Mouse (Mus musculus): ENCODE measurements around the gene Dad1. TPM values are rescaled to one million over a fixed set of nuclear protein-coding genes. Genes with fewer than 3 reads are reported as not detected.

The Dad1 gene
- polyA plus RNA-seq (2012; rRNA removed; ENCODE audit: low replicate concordance) = 983 and 1,121 TPM in 2 replicates

GRCm38 (mm10) chr14:54253741-54254291 lies at the start of gene Dad1, which contains the start of gene Abhd4:
Gene Dad1, minus strand, starts transcription at chr14:54254104.
Gene Abhd4, plus strand, starts transcription at chr14:54254188.

DNA sequence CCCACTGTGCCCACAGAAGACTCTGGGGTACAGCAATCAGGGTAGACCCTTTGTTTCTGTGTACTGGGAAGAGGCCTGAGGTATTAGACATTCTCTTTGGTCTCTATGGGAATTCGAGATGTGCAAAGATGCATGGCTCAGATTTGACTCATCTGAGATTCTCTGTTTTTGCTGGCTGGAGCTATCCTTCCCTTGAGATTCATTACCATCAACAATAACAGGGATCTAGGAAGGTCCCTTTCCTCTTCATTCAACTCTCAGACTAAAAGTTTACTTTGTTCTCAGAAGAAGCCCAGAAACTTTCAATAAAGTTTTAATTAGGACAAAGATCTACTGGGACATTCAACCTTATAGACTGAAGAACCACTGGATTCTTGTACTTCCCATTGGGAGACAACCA lies 30.9 kb upstream of the Dad1 start, which contains the start of gene Olfr49:
Olfr49 (minus strand) TSS at position 101 of the 400 bp plus-strand sequence.

Other genes starting within 250 kb of the Dad1 start
- 51.1 and 58.3 TPM in 2 replicates for gene Abhd4, start 84 bp upstream of the Dad1 start, polyA plus RNA-seq (2012; rRNA removed; ENCODE audit: low replicate concordance)
- not detected in 2 replicates for gene Olfr49, start 30.8 kb upstream of the Dad1 start, polyA plus RNA-seq (2012; rRNA removed; ENCODE audit: low replicate concordance)
- gene Oxa1l, start 106.7 kb upstream of the Dad1 start, polyA plus RNA-seq (2012; rRNA removed; ENCODE audit: low replicate concordance) = 160 and 217 TPM in 2 replicates
- 98.2 and 314 TPM in 2 replicates for gene Slc7a7, start 163.7 kb upstream of the Dad1 start, polyA plus RNA-seq (2012; rRNA removed; ENCODE audit: low replicate concordance)
- gene Mrpl52, start 172.8 kb upstream of the Dad1 start, polyA plus RNA-seq (2012; rRNA removed; ENCODE audit: low replicate concordance) = 432 and 2,473 TPM in 2 replicates
- 91.4 and 100.0 TPM in 2 replicates for gene Mmp14, start 177.5 kb upstream of the Dad1 start, polyA plus RNA-seq (2012; rRNA removed; ENCODE audit: low replicate concordance)
- 234 and 458 TPM in 2 replicates for gene Lrp10, start 210.0 kb upstream of the Dad1 start, polyA plus RNA-seq (2012; rRNA removed; ENCODE audit: low replicate concordance)
- gene Rem2, start 222.0 kb upstream of the Dad1 start, polyA plus RNA-seq (2012; rRNA removed; ENCODE audit: low replicate concordance) = 0.16 and 0.18 TPM in 2 replicates

Data from duodenum, adult 2 months (tissue).